Mouse (Mus musculus) hindbrain, embryonic 16.5 days (tissue): ENCODE data around the gene Cntnap4. TPM values are rescaled to one million over a fixed set of nuclear protein-coding genes. Genes with fewer than 3 reads are reported as not detected.

ENCODE experiments used
- ATAC-seq: fragments of 200-750 bp; cut with Nextera tagmentation; 2 replicates; pipeline ENCODE4 v1.8.0; 2017; ENCODE audit warnings: moderate TSS enrichment, moderate library complexity
- H3K27ac ChIP-seq: fragments of 300-500 bp; sonication (generic); 2 replicates; pipeline ENCODE4 v1.5.1; 2014; ENCODE audit warnings: low read depth, mild to moderate bottlenecking, control low read depth, low read length, moderate library complexity
- H3K27me3 ChIP-seq: fragments of 300-500 bp; sonication (generic); replicated peaks from 2 replicates; pipeline ENCODE4 v1.6.1; 2014; ENCODE audit warnings: low read length; ENCODE audit not compliant: control insufficient read depth, insufficient read depth
- H3K36me3 ChIP-seq: fragments of 300-500 bp; sonication (generic); 2 replicates; pipeline ENCODE4 v1.6.1; 2014; ENCODE audit warnings: mild to moderate bottlenecking, low read length, moderate library complexity, mixed read lengths; ENCODE audit not compliant: control insufficient read depth, insufficient read depth
- H3K4me1 ChIP-seq: fragments of 300-500 bp; sonication (generic); 2 replicates; pipeline ENCODE4 v1.6.1; 2014; ENCODE audit warnings: low read depth, low read length; ENCODE audit not compliant: control insufficient read depth, insufficient read depth
- H3K4me2 ChIP-seq: fragments of 300-500 bp; sonication (generic); 2 replicates; pipeline ENCODE4 v1.6.1; 2014; ENCODE audit warnings: mild to moderate bottlenecking, low read length, control low read depth, moderate library complexity
- H3K4me3 ChIP-seq: fragments of 300-500 bp; sonication (generic); 2 replicates; pipeline ENCODE4 v1.5.1; 2014; ENCODE audit warnings: mild to moderate bottlenecking, low read length, control low read depth, moderate library complexity
- H3K9ac ChIP-seq: fragments of 300-500 bp; sonication (generic); 2 replicates; pipeline ENCODE4 v1.6.1; 2014; ENCODE audit warnings: low read depth, mild to moderate bottlenecking, control low read depth, low read length, moderate library complexity
- H3K9me3 ChIP-seq: fragments of 300-500 bp; sonication (generic); 2 replicates; pipeline ENCODE4 v1.6.1; 2014; ENCODE audit warnings: mild to moderate bottlenecking, low read length, moderate library complexity; ENCODE audit not compliant: control insufficient read depth
- WGBS: fragments of 180-500 bp; shearing (Covaris S2); extraction: QIAGEN DNeasy Blood & Tissue Kit; methylation state at CpG from one replicate; pipeline ENCODE4 v1.1.7; 2014; 5-methylcytosine and 5-hydroxymethylcytosine counted together
- polyA plus RNA-seq: library from polyadenylated mRNA; unstranded; fragments of >200 nt; fragmentation: Nextera tagmentation; extraction: Ambion mirVana; gene quantifications from 2 replicates; pipeline ENCODE4 v1.2.1, GENCODE M21; 2015

The Cntnap4 gene
- polyA plus RNA-seq, 1 experiment from 2014 or later = 22.1 TPM

GRCm38 (mm10) chr8:112674671-112675070 lies 104.8 kb downstream of the Cntnap4 start:
- Histone ChIP-seq H3K9ac (no peak overlapping the region), H3K36me3 (no peaks in the 10 kb centered on the region), H3K27ac (no peak overlapping the region), H3K9me3 (no peaks in the 10 kb centered on the region), H3K27me3 (no peaks in the 10 kb centered on the region), H3K4me1 (no peaks in the 10 kb centered on the region), H3K4me2 (no peak overlapping the region), H3K4me3 (no peak overlapping the region)
- ATAC-seq = no peak
- WGBS = 44% methylated on average over 1 of the region's 1 CpGs

GRCm38 (mm10) chr8:112681757-112682156 lies 111.9 kb downstream of the Cntnap4 start:
- 72% methylated on average over 9 of the region's 9 CpGs for WGBS

GRCm38 (mm10) chr8:112695708-112696107 lies 125.9 kb downstream of the Cntnap4 start:
- no peaks in the 10 kb centered on the region for H3K4me1 ChIP-seq
- no peaks in the 10 kb centered on the region for H3K27me3 ChIP-seq
- H3K27ac ChIP-seq = no peak overlapping the region
- H3K9ac ChIP-seq = no peak overlapping the region
- ATAC-seq = no peak
- H3K36me3 ChIP-seq = no peaks in the 10 kb centered on the region
- H3K9me3 ChIP-seq = no peaks in the 10 kb centered on the region
- H3K4me3 ChIP-seq = no peak overlapping the region
- H3K4me2 ChIP-seq = no peak overlapping the region

More at GRCm38 (mm10) chr8:112681757-112682156, 111.9 kb downstream of the Cntnap4 start:
- Histone ChIP-seq H3K36me3 (no peaks in the 10 kb centered on the region), H3K4me2 (no peak overlapping the region), H3K27me3 (no peaks in the 10 kb centered on the region), H3K4me1 (no peaks in the 10 kb centered on the region), H3K4me3 (no peak overlapping the region), H3K27ac (no peak overlapping the region), H3K9ac (no peak overlapping the region), H3K9me3 (no peaks in the 10 kb centered on the region)
- no peak for ATAC-seq

- Histone ChIP-seq H3K9me3 (no peaks in the 10 kb centered on the region), H3K4me2 (no peak overlapping the region), H3K9ac (no peak overlapping the region), H3K4me3 (no peak overlapping the region), H3K27ac (no peak overlapping the region), H3K36me3 (no peaks in the 10 kb centered on the region), H3K27me3 (no peaks in the 10 kb centered on the region), H3K4me1 (no peaks in the 10 kb centered on the region)
- WGBS = 89% methylated on average over 3 of the region's 3 CpGs
- no peak for ATAC-seq
Observed at GRCm38 (mm10) chr8:112698141-112698540, 128.3 kb downstream of the Cntnap4 start.

GRCm38 (mm10) chr8:112716982-112717381 lies 147.1 kb downstream of the Cntnap4 start:
- H3K27me3 ChIP-seq = no peaks in the 10 kb centered on the region
- H3K4me3 ChIP-seq = no peak overlapping the region
- H3K9me3 ChIP-seq = no peaks in the 10 kb centered on the region
- H3K36me3 ChIP-seq = no peaks in the 10 kb centered on the region
- no peak overlapping the region for H3K9ac ChIP-seq
- H3K27ac ChIP-seq = no peak overlapping the region
- H3K4me2 ChIP-seq = no peak overlapping the region
- no peak for ATAC-seq
- H3K4me1 ChIP-seq = no peaks in the 10 kb centered on the region
- 63% methylated on average over 3 of the region's 3 CpGs for WGBS

- H3K27me3 ChIP-seq = no peaks in the 10 kb centered on the region
- no peak overlapping the region for H3K4me2 ChIP-seq
- H3K4me1 ChIP-seq = no peaks in the 10 kb centered on the region
- no peak overlapping the region for H3K4me3 ChIP-seq
- WGBS = 78% methylated on average over 9 of the region's 9 CpGs
- no peaks in the 10 kb centered on the region for H3K9me3 ChIP-seq
- no peak overlapping the region for H3K9ac ChIP-seq
- no peak overlapping the region for H3K27ac ChIP-seq
- no peak for ATAC-seq
- no peaks in the 10 kb centered on the region for H3K36me3 ChIP-seq
Observed at GRCm38 (mm10) chr8:112724918-112725317, 155.1 kb downstream of the Cntnap4 start.

- no peak overlapping the region for H3K4me2 ChIP-seq
- H3K27me3 ChIP-seq = no peaks in the 10 kb centered on the region
- no peak overlapping the region for H3K9ac ChIP-seq
- H3K27ac ChIP-seq = no peak overlapping the region
- no peaks in the 10 kb centered on the region for H3K9me3 ChIP-seq
- H3K4me1 ChIP-seq = no peaks in the 10 kb centered on the region
- no peak overlapping the region for H3K4me3 ChIP-seq
- no peaks in the 10 kb centered on the region for H3K36me3 ChIP-seq
- ATAC-seq = no peak
- WGBS = 76% methylated on average over 15 of the region's 15 CpGs
Observed at GRCm38 (mm10) chr8:112730583-112731432, 161.0 kb downstream of the Cntnap4 start.

GRCm38 (mm10) chr8:112735575-112735974 lies 165.7 kb downstream of the Cntnap4 start:
- ATAC-seq = peak; percentile 54; the same call in 1 of the 2 replicates
- Histone ChIP-seq H3K36me3 (no peaks in the 10 kb centered on the region), H3K27ac (no peak overlapping the region), H3K4me1 (no peaks in the 10 kb centered on the region), H3K27me3 (no peaks in the 10 kb centered on the region), H3K9ac (no peak overlapping the region), H3K4me2 (no peak overlapping the region), H3K9me3 (no peaks in the 10 kb centered on the region), H3K4me3 (no peak overlapping the region)
- WGBS = 81% methylated on average over 3 of the region's 3 CpGs

- Histone ChIP-seq H3K36me3 (no peaks in the 10 kb centered on the region), H3K27ac (no peak overlapping the region), H3K4me1 (no peaks in the 10 kb centered on the region), H3K9ac (no peak overlapping the region), H3K4me3 (no peak overlapping the region), H3K27me3 (no peaks in the 10 kb centered on the region), H3K9me3 (no peaks in the 10 kb centered on the region), H3K4me2 (no peak overlapping the region)
- 92% methylated on average over 4 of the region's 4 CpGs for WGBS
- ATAC-seq = no peak
Observed at GRCm38 (mm10) chr8:112743331-112743730, 173.5 kb downstream of the Cntnap4 start.
